Mouse (Mus musculus): ENCODE data around the gene Hip1.

GRCm38 (mm10) chr5:135428786-135429185, 116.1 kb downstream of the Hip1 start:
- TF ChIP-seq CTCF (IDR thresholded peaks at IDR 0.05; ENCODE audit: low read depth) (peak; percentile 40), EP300 (IDR thresholded peaks at IDR 0.05; ENCODE audit: low read depth) (no peak)

Measured in heart, postnatal 0 days (tissue).